Mouse (Mus musculus) kidney, embryonic 15.5 days (tissue): ENCODE measurements around the gene Mphosph8. TPM values are rescaled to one million over a fixed set of nuclear protein-coding genes. Genes with fewer than 3 reads are reported as not detected.
A peak's percentile ranks its signal among the peaks of the same experiment; 100 is the strongest.

Experiments
- ATAC-seq: fragments of 200-750 bp; cut with Nextera tagmentation; replicated peaks from 2 replicates; pipeline ENCODE4 v1.8.0; 2017; ENCODE audit warnings: moderate TSS enrichment; ENCODE audit not compliant: low FRiP score
- H3K27ac ChIP-seq: fragments of 300-500 bp; sonication (generic); 2 replicates; pipeline ENCODE4 v1.5.1; 2015; ENCODE audit warnings: mild to moderate bottlenecking, inconsistent platforms
- H3K27me3 ChIP-seq: fragments of 300-500 bp; sonication (generic); 2 replicates; pipeline ENCODE4 v1.6.1; 2015; ENCODE audit warnings: inconsistent platforms
- H3K36me3 ChIP-seq: fragments of 300-500 bp; sonication (generic); 2 replicates; pipeline ENCODE4 v1.6.1; 2015; ENCODE audit warnings: inconsistent platforms
- H3K4me1 ChIP-seq: fragments of 300-500 bp; sonication (generic); 2 replicates; pipeline ENCODE4 v1.6.1; 2015; ENCODE audit warnings: inconsistent platforms
- H3K4me2 ChIP-seq: fragments of 300-500 bp; sonication (generic); 2 replicates; pipeline ENCODE4 v1.6.1; 2015; ENCODE audit warnings: moderate library complexity, mild to moderate bottlenecking, inconsistent platforms
- H3K4me3 ChIP-seq: fragments of 300-500 bp; sonication (generic); replicated peaks from 2 replicates; pipeline ENCODE4 v1.5.1; 2015; ENCODE audit warnings: mild to moderate bottlenecking, inconsistent platforms
- H3K9ac ChIP-seq: fragments of 300-500 bp; sonication (generic); 2 replicates; pipeline ENCODE4 v1.6.1; 2015; ENCODE audit warnings: mild to moderate bottlenecking, inconsistent platforms
- H3K9me3 ChIP-seq: fragments of 300-500 bp; sonication (generic); replicated peaks from 2 replicates; pipeline ENCODE4 v1.6.1; 2016; ENCODE audit warnings: inconsistent platforms
- whole genome bisulfite sequencing: fragments of 180-500 bp; shearing (Covaris S2); methylation state at CpG from one replicate; pipeline ENCODE4 v1.1.7; 2015; ENCODE audit warnings: mixed read lengths; 5-methylcytosine and 5-hydroxymethylcytosine counted together
- polyA plus RNA-seq: library from polyadenylated mRNA; unstranded; fragments of >200 nt; fragmentation: Nextera tagmentation; extraction: Ambion mirVana; gene quantifications from 2 replicates; pipeline ENCODE4 v1.2.1, GENCODE M21; 2015

The Mphosph8 gene
- 34.7 and 36.5 TPM in 2 replicates for polyA plus RNA-seq

GRCm38 (mm10) chr14:56667969-56668802 lies at the start of gene Mphosph8:
Gene Mphosph8, plus strand, starts transcription at chr14:56668248.
- Histone ChIP-seq H3K27ac (peak within 1 kb of the TSS; percentile 96), H3K4me3 (peak within 1 kb of the TSS; percentile 68), H3K9me3 (no peaks in the 10 kb centered on the region), H3K4me2 (peak within 1 kb of the TSS; percentile 80), H3K9ac (peak within 1 kb of the TSS; percentile 78), H3K36me3 (peaks cover 15% of the 10 kb centered on the region), H3K4me1 (peaks cover 26% of the 10 kb centered on the region), H3K27me3 (no peaks in the 10 kb centered on the region)
- ATAC-seq = peak; percentile 100
- WGBS = under 1% methylated on average over 70 of the region's 70 CpGs

GRCm38 (mm10) chr14:56620425-56620824 lies 47.6 kb upstream of the Mphosph8 start:
- Histone ChIP-seq H3K27ac (no peak overlapping the region), H3K4me1 (no peaks in the 10 kb centered on the region), H3K36me3 (peaks cover 44% of the 10 kb centered on the region), H3K9ac (no peak overlapping the region), H3K27me3 (no peaks in the 10 kb centered on the region), H3K4me2 (no peak overlapping the region), H3K9me3 (no peaks in the 10 kb centered on the region), H3K4me3 (no peak overlapping the region)
- 87% methylated on average over 8 of the region's 8 CpGs for WGBS
- no peak for ATAC-seq

GRCm38 (mm10) chr14:56626202-56626601 lies 41.8 kb upstream of the Mphosph8 start:
- Histone ChIP-seq H3K9ac (no peak overlapping the region), H3K4me3 (no peak overlapping the region), H3K27me3 (no peaks in the 10 kb centered on the region), H3K4me1 (0 out of 2 replicates have a peak, but pooled peaks cover 3% of the 10 kb centered on the region), H3K9me3 (no peaks in the 10 kb centered on the region), H3K36me3 (peaks cover 44% of the 10 kb centered on the region), H3K27ac (no peak overlapping the region), H3K4me2 (no peak overlapping the region)
- WGBS = 87% methylated on average over 4 of the region's 4 CpGs
- no peak for ATAC-seq

GRCm38 (mm10) chr14:56628336-56628735 lies 39.7 kb upstream of the Mphosph8 start:
- Histone ChIP-seq H3K27me3 (no peaks in the 10 kb centered on the region), H3K4me2 (no peak overlapping the region), H3K9me3 (no peaks in the 10 kb centered on the region), H3K4me1 (0 out of 2 replicates have a peak, but pooled peaks cover 3% of the 10 kb centered on the region), H3K4me3 (no peak overlapping the region), H3K36me3 (peaks cover 34% of the 10 kb centered on the region), H3K9ac (no peak overlapping the region), H3K27ac (no peak overlapping the region)
- 93% methylated on average over 3 of the region's 3 CpGs for WGBS
- no peak for ATAC-seq

GRCm38 (mm10) chr14:56631109-56631508 lies 36.9 kb upstream of the Mphosph8 start:
- 89% methylated on average over 2 of the region's 2 CpGs for WGBS
- peaks cover 22% of the 10 kb centered on the region; the same call in 1 of the 2 replicates for H3K36me3 ChIP-seq
- H3K4me3 ChIP-seq = no peak overlapping the region
- 0 out of 2 replicates have a peak, but pooled peaks cover 3% of the 10 kb centered on the region for H3K4me1 ChIP-seq
- no peak overlapping the region for H3K9ac ChIP-seq
- H3K27ac ChIP-seq = no peak overlapping the region
- no peak for ATAC-seq
- H3K4me2 ChIP-seq = no peak overlapping the region
- H3K27me3 ChIP-seq = no peaks in the 10 kb centered on the region
- H3K9me3 ChIP-seq = no peaks in the 10 kb centered on the region

- 68% methylated on average over 7 of the region's 7 CpGs for WGBS
- Histone ChIP-seq H3K27me3 (no peaks in the 10 kb centered on the region), H3K4me2 (no peak overlapping the region), H3K4me1 (no peaks in the 10 kb centered on the region), H3K4me3 (no peak overlapping the region), H3K27ac (no peak overlapping the region), H3K36me3 (peaks cover 2% of the 10 kb centered on the region; the same call in 1 of the 2 replicates), H3K9me3 (no peaks in the 10 kb centered on the region), H3K9ac (no peak overlapping the region)
- ATAC-seq = no peak
Measured at GRCm38 (mm10) chr14:56647206-56647605, 20.8 kb upstream of the Mphosph8 start.

- Histone ChIP-seq H3K4me2 (no peak overlapping the region), H3K4me1 (no peaks in the 10 kb centered on the region), H3K27me3 (no peaks in the 10 kb centered on the region), H3K4me3 (no peak overlapping the region), H3K9me3 (peaks cover 13% of the 10 kb centered on the region; the same call in 1 of the 2 replicates), H3K9ac (no peak overlapping the region), H3K36me3 (peaks cover 22% of the 10 kb centered on the region), H3K27ac (no peak overlapping the region)
- no peak for ATAC-seq
Measured at GRCm38 (mm10) chr14:56649448-56649847, 18.6 kb upstream of the Mphosph8 start.

- Histone ChIP-seq H3K36me3 (no peaks in the 10 kb centered on the region), H3K27me3 (no peaks in the 10 kb centered on the region), H3K9me3 (no peaks in the 10 kb centered on the region), H3K27ac (no peak overlapping the region), H3K4me3 (no peak overlapping the region), H3K9ac (no peak overlapping the region), H3K4me2 (no peak overlapping the region), H3K4me1 (peaks cover 26% of the 10 kb centered on the region)
- 53% methylated on average over 5 of the region's 5 CpGs for WGBS
- no peak for ATAC-seq
Measured at GRCm38 (mm10) chr14:56665651-56666050, 2.4 kb upstream of the Mphosph8 start.

- ATAC-seq = no peak
Measured at GRCm38 (mm10) chr14:56666909-56667308, 1.1 kb upstream of the Mphosph8 start.

GRCm38 (mm10) chr14:56669046-56669620 lies 1.1 kb downstream of the Mphosph8 start:
- Histone ChIP-seq H3K27me3 (no peaks in the 10 kb centered on the region), H3K9me3 (no peaks in the 10 kb centered on the region), H3K27ac (peak overlapping the region; percentile 96), H3K9ac (peak overlapping the region; percentile 78), H3K36me3 (peaks cover 21% of the 10 kb centered on the region), H3K4me2 (peak overlapping the region; percentile 80), H3K4me3 (peak overlapping the region; percentile 68), H3K4me1 (peaks cover 22% of the 10 kb centered on the region)
- WGBS = 7% methylated on average over 13 of the region's 13 CpGs
- no peak for ATAC-seq

More at GRCm38 (mm10) chr14:56666909-56667308, 1.1 kb upstream of the Mphosph8 start:
- Histone ChIP-seq H3K27ac (no peak overlapping the region), H3K27me3 (no peaks in the 10 kb centered on the region), H3K9me3 (no peaks in the 10 kb centered on the region), H3K36me3 (0 out of 2 replicates have a peak, but pooled peaks cover 4% of the 10 kb centered on the region), H3K9ac (no peak overlapping the region), H3K4me2 (peak overlapping the region; percentile 80; the same call in 1 of the 2 replicates), H3K4me1 (peaks cover 26% of the 10 kb centered on the region), H3K4me3 (peak overlapping the region; percentile 68; the same call in 1 of the 2 replicates)
- WGBS = 60% methylated on average over 3 of the region's 3 CpGs

GRCm38 (mm10) chr14:56685426-56685825 lies 17.4 kb downstream of the Mphosph8 start:
- WGBS = 13% methylated on average over 1 of the region's 1 CpGs
- H3K4me2 ChIP-seq = no peak overlapping the region
- H3K9me3 ChIP-seq = no peaks in the 10 kb centered on the region
- no peaks in the 10 kb centered on the region for H3K27me3 ChIP-seq
- H3K4me3 ChIP-seq = no peak overlapping the region
- H3K36me3 ChIP-seq = peaks cover 91% of the 10 kb centered on the region
- no peak for ATAC-seq
- no peak overlapping the region for H3K9ac ChIP-seq
- no peak overlapping the region for H3K27ac ChIP-seq
- H3K4me1 ChIP-seq = no peaks in the 10 kb centered on the region

GRCm38 (mm10) chr14:56689116-56689515 lies 21.1 kb downstream of the Mphosph8 start:
- Histone ChIP-seq H3K4me2 (no peak overlapping the region), H3K4me1 (no peaks in the 10 kb centered on the region), H3K27me3 (no peaks in the 10 kb centered on the region), H3K9ac (no peak overlapping the region), H3K27ac (no peak overlapping the region), H3K9me3 (no peaks in the 10 kb centered on the region), H3K4me3 (no peak overlapping the region), H3K36me3 (peaks cover 94% of the 10 kb centered on the region)
- no peak for ATAC-seq
- 93% methylated on average over 1 of the region's 1 CpGs for WGBS
